Comparison of ENCODE assay signal across 11 mouse cellular contexts in genomic region chr2:71278791-71279775, GRCm38 (mm10).
DNase-seq lines count a peak whose midpoint lies in the region; ATAC-seq lines count a peak whose summit lies in the region.
"Had no signal": no experiment of that assay in that cellular context is flagged by ENCODE, and none has a peak within 500 bp of the region (broad histone marks: within the 10 kb centered on the region; RNA-seq: fewer than 3 reads in every experiment).

No protein-coding gene starts in this region.

- 0 out of 2 replicates have a peak, but pooled peaks have one; percentile 5 for ATAC-seq in kidney, embryonic 15.5 days (replicated peaks; ENCODE audit: low FRiP score)
- no peak for ATAC-seq in kidney, embryonic 14.5 days (ENCODE audit: low FRiP score, low TSS enrichment)
- no peak for ATAC-seq in midbrain, embryonic 14.5 days (ENCODE audit: low FRiP score, low TSS enrichment)
- ATAC-seq: lung, postnatal 0 days had no signal

- no peak overlapping the region for H3K27ac ChIP-seq in kidney, embryonic 15.5 days
- no peak overlapping the region for H3K27ac ChIP-seq in kidney, embryonic 14.5 days (ENCODE audit: low read depth, low read length)
- H3K27ac ChIP-seq in midbrain, embryonic 14.5 days (replicated peaks; ENCODE audit: low read depth, low read length): no peak overlapping the region
- H3K27ac ChIP-seq: embryonic facial prominence, embryonic 13.5 days had no signal

- H3K4me1 ChIP-seq in kidney, embryonic 15.5 days: peaks cover 10% of the 10 kb centered on the region; the same call in 1 of the 2 replicates
- H3K4me1 ChIP-seq in kidney, embryonic 14.5 days (ENCODE audit: control insufficient read depth, insufficient read depth, low read length): no peaks in the 10 kb centered on the region
- H3K4me1 ChIP-seq in midbrain, embryonic 14.5 days (ENCODE audit: control insufficient read depth, insufficient read depth, low read length): no peaks in the 10 kb centered on the region

- no peaks in the 10 kb centered on the region for H3K9me3 ChIP-seq in kidney, embryonic 15.5 days (replicated peaks)
- H3K9me3 ChIP-seq in kidney, embryonic 14.5 days (ENCODE audit: control insufficient read depth, low read length): no peaks in the 10 kb centered on the region
- no peaks in the 10 kb centered on the region for H3K9me3 ChIP-seq in midbrain, embryonic 14.5 days (ENCODE audit: control insufficient read depth, low read length)
- H3K9me3 ChIP-seq: embryonic facial prominence, embryonic 13.5 days had no signal

- DNase-seq in WW6 (ENCODE audit: low read depth, low spot score): peak; percentile 22
- DNase-seq in cerebellum, postnatal 14 days: peak; percentile 79
- peak; percentile 41 to 61 for DNase-seq in left cerebral cortex, postnatal 36 days (ENCODE audit: low spot score in 2 of 2)
- no peak for DNase-seq in spleen, adult 18-20 months
- no peak for DNase-seq in spleen, postnatal 10 days (ENCODE audit: low spot score in 2 of 2)
- no peak for DNase-seq in midbrain, embryonic 14.5 days
- DNase-seq: kidney, adult 2 months had no signal

- H3K9ac ChIP-seq in kidney, embryonic 15.5 days: no peak overlapping the region
- H3K9ac ChIP-seq in kidney, embryonic 14.5 days (ENCODE audit: low read depth, low read length): no peak overlapping the region
- H3K9ac ChIP-seq in midbrain, embryonic 14.5 days (replicated peaks; ENCODE audit: low read length): no peak overlapping the region
- H3K9ac ChIP-seq: embryonic facial prominence, embryonic 13.5 days had no signal

- no peak overlapping the region for H3K4me2 ChIP-seq in kidney, embryonic 15.5 days
- no peak overlapping the region for H3K4me2 ChIP-seq in kidney, embryonic 14.5 days (replicated peaks; ENCODE audit: low read depth, low read length)
- no peak overlapping the region for H3K4me2 ChIP-seq in midbrain, embryonic 14.5 days (ENCODE audit: low read length)
- H3K4me2 ChIP-seq: embryonic facial prominence, embryonic 13.5 days had no signal

- peaks cover 34% of the 10 kb centered on the region for H3K36me3 ChIP-seq in kidney, embryonic 15.5 days
- H3K36me3 ChIP-seq in kidney, embryonic 14.5 days (ENCODE audit: control insufficient read depth, insufficient read depth, low read length): peaks cover 19% of the 10 kb centered on the region
- H3K36me3 ChIP-seq in midbrain, embryonic 14.5 days (ENCODE audit: control insufficient read depth, insufficient read depth, low read length): peaks cover 56% of the 10 kb centered on the region

- H3K4me3 ChIP-seq in kidney, embryonic 15.5 days (replicated peaks): no peak overlapping the region
- H3K4me3 ChIP-seq in kidney, embryonic 14.5 days (ENCODE audit: low read length): no peak overlapping the region
- no peak overlapping the region for H3K4me3 ChIP-seq in midbrain, embryonic 14.5 days (replicated peaks; ENCODE audit: low read depth, low read length)
- H3K4me3 ChIP-seq: embryonic facial prominence, embryonic 13.5 days had no signal

- intact Hi-C loops in left cerebral cortex, postnatal 36 days (cut with DNase I): no loop called here

- 69% methylated on average over 23 of the region's 23 CpGs for WGBS in kidney, embryonic 15.5 days
- 71% methylated on average over 23 of the region's 23 CpGs for WGBS in kidney, embryonic 14.5 days
- 82% methylated on average over 23 of the region's 23 CpGs for WGBS in midbrain, embryonic 14.5 days

- no peaks in the 10 kb centered on the region for H3K27me3 ChIP-seq in kidney, embryonic 15.5 days
- H3K27me3 ChIP-seq in kidney, embryonic 14.5 days (ENCODE audit: control insufficient read depth, insufficient read depth, low read length): no peaks in the 10 kb centered on the region
- H3K27me3 ChIP-seq in midbrain, embryonic 14.5 days (ENCODE audit: control insufficient read depth, insufficient read depth, low read length): no peaks in the 10 kb centered on the region
- H3K27me3 ChIP-seq: embryonic facial prominence, embryonic 13.5 days had no signal

Comparison
In these comparisons a context has a peak if more than half of its experiments do, and no peak if none do; other contexts are left out.
1. DNase-seq: peak in WW6 (single experiment), cerebellum, postnatal 14 days (2 of 2) and left cerebral cortex, postnatal 36 days (2 of 2); none in spleen, adult 18-20 months (0 of 2), spleen, postnatal 10 days (0 of 2) and midbrain, embryonic 14.5 days (single experiment).